Mouse (Mus musculus): Measurements from ENCODE around the gene 1700080O16Rik. TPM values are rescaled to one million over a fixed set of nuclear protein-coding genes. Genes with fewer than 3 reads are reported as not detected.

Gene 1700080O16Rik
- total RNA-seq (2021) = not detected
- long read RNA-seq, experiment 1 = 0 reads
- long read RNA-seq, experiment 2 = 0 reads

DNA sequence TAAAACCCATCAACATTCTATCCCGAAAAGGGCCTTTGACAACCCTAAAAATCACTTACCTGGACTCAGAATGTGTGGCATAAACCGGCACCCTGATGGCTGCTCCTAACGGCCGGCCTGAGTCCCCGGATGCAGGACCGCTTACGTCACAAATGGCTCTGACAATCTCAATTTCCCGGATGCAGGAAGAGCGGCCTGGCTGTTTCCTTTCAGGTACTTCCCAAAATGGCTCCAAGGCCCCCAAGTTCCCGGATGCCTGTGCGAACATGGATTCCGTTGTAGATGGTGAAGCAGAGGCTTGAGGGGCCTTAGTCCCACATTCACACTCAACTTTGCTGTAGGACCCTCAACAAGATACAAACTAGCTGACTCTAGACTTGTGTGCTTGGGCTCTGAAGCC lies at the start of gene 1700080O16Rik:
TSS of gene 1700080O16Rik (minus strand) at position 101 of the 400 bp plus-strand sequence.
- no peak for DNase-seq (ENCODE audit: low spot score in 2 of 2)

DNA sequence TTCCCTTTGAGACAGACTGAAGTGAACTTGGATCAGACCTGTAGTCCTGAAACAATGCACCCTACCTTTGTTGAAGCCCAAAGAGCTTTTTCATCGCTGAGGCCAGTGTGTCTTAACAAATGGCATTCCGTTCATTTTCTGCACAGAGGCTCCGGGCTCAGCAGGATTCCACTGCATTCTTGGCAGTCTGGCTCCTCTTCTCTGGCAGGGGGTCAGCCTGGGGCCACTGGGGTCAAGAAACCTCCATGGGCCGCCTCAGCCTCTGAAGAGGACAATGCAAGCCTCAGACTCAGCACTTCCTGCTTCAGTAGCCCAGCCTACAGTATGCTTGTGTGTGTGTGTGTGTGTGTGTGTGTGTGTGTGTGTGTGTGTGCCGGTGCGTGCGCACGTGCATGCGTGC lies 45.1 kb upstream of the 1700080O16Rik start:
- peak in 1 of 2 experiments; percentile 19 for DNase-seq (ENCODE audit: low spot score in 2 of 2)

DNA sequence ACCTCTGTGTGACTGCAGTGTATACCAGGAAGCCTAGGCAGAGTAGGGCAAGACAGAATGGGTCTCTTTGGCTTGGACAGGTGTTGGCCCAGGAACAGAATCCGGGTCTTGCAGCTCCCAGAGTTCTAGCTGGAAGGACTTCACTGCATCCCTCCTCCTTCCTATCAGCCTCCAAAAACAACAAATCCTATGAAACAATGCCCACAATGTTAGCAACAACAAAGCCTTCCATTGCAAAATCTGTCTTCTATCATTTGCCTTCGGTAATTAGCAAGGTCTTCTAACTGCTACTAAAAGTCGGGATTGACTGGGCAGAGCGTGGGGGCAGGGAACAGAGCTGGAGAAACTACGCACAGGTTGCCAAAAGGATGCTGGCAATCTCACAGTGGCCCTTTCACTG lies 27.5 kb upstream of the 1700080O16Rik start:
- DNase-seq (ENCODE audit: low spot score in 2 of 2) = no peak

DNA sequence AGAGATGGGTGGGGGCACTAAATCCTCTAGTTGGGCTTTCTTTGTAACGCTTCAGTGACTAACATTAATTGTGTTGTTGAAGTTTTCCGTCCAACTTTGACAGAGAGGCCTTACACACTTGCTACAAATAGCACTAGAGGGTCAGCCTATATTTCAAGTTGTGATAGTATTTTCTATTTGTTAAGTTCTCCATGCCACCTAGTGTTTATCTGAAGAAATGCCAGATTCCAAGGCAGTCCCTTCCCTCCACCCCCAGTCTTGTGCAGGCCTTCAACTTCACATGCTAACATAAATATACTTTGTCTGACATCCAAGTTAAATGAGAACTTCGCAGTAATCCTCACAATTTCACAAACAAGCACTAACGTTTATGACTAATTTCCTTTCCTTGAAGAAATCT lies 26.9 kb upstream of the 1700080O16Rik start:
- no peak for DNase-seq (ENCODE audit: low spot score in 2 of 2)

DNA sequence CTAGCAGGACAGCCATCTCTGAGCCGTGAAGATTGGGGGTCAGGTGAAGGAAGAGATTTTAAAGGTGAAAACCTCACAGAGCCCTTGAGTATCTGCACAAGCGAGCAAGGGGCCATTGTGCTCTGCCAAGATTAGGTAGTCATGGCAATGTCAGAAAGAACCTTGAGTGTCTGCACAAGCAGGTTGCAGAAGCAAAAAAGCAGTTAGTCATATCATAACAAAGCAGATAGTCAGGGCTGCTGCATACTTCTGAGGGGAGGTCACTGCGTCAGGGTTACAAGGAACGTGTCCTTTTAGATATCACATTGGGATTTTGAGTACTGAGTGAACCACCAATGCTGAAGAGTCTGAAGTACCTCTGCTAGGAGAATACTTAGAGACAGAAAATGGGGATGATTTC lies 3.8 kb upstream of the 1700080O16Rik start:
- DNase-seq (ENCODE audit: low spot score in 2 of 2) = no peak

DNA sequence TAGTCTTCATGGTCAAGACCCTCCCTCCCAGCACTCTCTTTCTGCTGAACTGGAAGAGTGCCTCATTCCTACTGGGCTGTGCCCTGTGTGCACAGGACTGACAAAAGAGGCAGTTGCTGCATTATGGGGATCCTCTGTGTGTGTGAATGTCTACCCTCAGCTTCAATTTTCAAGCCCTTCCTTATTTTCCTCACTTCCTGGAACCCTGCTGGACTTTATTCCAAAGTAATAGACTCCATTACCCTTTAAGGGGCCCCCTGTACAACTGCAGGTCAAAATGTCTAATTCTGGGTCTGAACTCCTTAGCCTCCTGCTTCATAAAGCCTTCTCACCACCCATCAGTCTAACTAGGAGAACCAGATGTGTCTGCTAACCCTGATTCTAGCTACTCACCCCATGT lies 2.0 kb upstream of the 1700080O16Rik start:
- DNase-seq (ENCODE audit: low spot score in 2 of 2) = no peak

DNA sequence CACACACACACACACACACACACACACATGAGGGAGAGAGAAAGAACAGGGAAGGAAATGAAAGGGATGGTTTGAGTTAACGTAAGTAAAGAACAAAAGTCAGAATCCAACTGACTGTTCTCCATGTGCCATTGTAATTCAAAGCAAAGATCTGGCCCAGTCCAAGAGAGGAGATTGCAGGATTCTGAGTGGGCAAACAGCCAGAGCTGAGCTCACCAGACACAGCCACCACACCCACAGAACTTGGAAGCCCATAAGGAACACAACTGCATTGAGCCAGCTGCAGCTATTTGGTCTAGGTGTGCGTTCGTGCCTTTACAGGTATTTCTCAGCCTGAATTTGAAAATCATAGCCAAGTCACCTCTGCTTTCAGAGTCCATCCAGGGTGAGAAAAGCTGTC lies 24.5 kb downstream of the 1700080O16Rik start:
- peak in 1 of 2 experiments; percentile 23 for DNase-seq (ENCODE audit: low spot score in 2 of 2)

DNA sequence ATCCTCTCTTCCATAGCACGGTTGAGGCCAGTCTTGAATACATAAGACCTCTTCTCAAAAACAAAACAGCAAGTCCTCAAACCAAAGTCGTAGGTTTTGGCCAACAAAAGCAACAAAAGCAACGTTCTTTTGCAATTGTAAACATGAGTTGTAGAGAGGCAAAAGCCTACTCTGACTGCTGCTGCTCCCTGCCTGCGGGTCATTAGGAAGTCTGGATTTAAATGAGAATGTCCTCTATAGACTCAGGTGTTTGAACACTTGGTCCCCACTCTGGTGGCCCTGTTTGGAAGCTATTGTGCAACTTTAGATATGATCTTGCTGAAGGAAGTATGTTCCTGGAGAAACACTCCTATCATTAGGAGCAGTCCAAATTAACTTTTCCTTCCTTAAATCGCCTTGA lies 34.5 kb downstream of the 1700080O16Rik start:
- DNase-seq (ENCODE audit: low spot score in 2 of 2) = no peak

DNA sequence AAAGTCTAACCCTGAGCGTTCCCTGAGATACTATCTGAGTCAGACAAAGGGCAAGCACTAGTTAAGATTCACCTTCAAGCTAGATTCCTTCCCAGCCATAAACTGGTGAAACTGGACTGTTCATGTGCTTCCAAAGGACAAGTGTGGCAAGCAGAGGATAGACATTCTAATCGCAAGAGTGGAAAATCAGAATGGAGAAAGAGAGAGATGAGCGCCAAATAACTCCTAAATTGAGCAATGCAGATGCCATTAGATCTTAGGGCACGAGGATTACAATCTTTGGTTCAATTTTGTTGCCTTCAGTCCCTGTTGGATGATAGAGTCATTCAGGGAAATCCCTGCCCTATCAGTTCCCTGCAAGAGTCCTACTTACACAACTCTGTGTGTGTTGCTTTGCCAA lies 53.5 kb downstream of the 1700080O16Rik start:
- DNase-seq (ENCODE audit: low spot score in 2 of 2) = no peak

Other genes with a start within 250 kb of the 1700080O16Rik start
- gene Usp26, start 171.5 kb downstream of the 1700080O16Rik start, total RNA-seq (2021) = not detected
- 100 to 1,000 TPM in 1 of 2 experiments, 10 to 100 TPM in 1; 78.4 to 212 TPM for gene Gpc4, start 192.5 kb upstream of the 1700080O16Rik start, total RNA-seq (2021)

All from adrenal gland, adult 18-20 months (tissue).